Mouse (Mus musculus) heart, adult 2 months (tissue): Measurements from ENCODE around the gene Sfxn4.

ENCODE experiments used
- CTCF ChIP-seq: fragments of 200-600 bp; IDR thresholded peaks from 2 replicates; pipeline ENCODE4 v1.8.1; 2022; ENCODE audit warnings: antibody characterized with exemption, mild to moderate bottlenecking, moderate library complexity
- EP300 ChIP-seq: fragments of 200-500 bp; IDR thresholded peaks from 2 replicates; pipeline ENCODE4 v1.6.1; 2011; ENCODE audit warnings: low read depth, low read length, control low read depth; ENCODE audit not compliant: insufficient read depth
- POLR2A ChIP-seq: fragments of 200-500 bp; IDR thresholded peaks from 2 replicates; pipeline ENCODE4 v1.6.1; 2011; ENCODE audit warnings: mild to moderate bottlenecking, low read depth, low read length, control low read depth; ENCODE audit not compliant: insufficient read depth

- TF ChIP-seq POLR2A = no peak
- TF ChIP-seq CTCF = no peak
- TF ChIP-seq EP300 = no peak
Observed at GRCm38 (mm10) chr19:60903971-60904370, 42.7 kb upstream of the Sfxn4 start.
